Mouse (Mus musculus): ENCODE results near the gene Rbmxl2.

The Rbmxl2 gene

DNA sequence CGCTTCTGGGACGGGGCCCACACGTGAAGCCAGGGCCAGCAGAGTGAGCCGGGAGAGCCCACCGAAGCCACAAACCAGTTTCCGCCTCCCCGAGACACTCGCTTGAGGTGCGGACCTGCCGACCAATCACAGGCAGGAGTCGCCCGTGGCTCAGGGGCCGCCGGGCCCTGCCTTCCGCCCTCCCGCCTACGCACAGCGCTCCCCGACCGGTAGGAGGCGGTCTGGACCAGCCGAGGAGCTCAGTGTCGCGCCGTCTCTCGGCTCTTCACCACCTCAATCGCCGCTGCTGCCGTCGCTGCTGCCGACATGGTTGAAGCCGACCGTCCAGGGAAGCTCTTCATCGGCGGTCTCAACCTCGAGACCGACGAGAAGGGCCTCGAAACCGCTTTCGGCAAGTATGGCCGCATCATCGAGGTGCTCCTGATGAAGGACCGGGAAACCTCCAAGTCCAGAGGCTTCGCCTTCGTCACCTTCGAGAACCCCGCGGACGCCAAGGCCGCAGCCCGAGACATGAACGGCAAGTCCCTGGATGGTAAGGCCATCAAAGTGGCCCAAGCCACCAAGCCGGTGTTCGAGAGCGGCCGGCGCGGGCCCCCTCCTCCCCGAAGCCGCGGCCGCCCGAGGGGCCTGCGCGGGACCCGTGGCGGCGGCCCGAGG lies at the start of gene Rbmxl2:
Gene Rbmxl2 (plus strand): TSS at position 242 of the 657 bp plus-strand sequence.
- DNase-seq (ENCODE audit: low read depth, low spot score) = no peak

- DNase-seq (ENCODE audit: low read depth, low spot score) = no peak
Observed at GRCm38 (mm10) chr7:107166690-107167089, 42.6 kb upstream of the Rbmxl2 start, which contains the start of gene Nlrp14. Nlrp14 (plus strand) TSS chr7:107166990.

- DNase-seq (ENCODE audit: low read depth, low spot score) = no peak
Observed at GRCm38 (mm10) chr7:107180406-107180805, 28.8 kb upstream of the Rbmxl2 start.

- DNase-seq (ENCODE audit: low read depth, low spot score) = no peak
Observed at GRCm38 (mm10) chr7:107201817-107202216, 7.4 kb upstream of the Rbmxl2 start.

DNA sequence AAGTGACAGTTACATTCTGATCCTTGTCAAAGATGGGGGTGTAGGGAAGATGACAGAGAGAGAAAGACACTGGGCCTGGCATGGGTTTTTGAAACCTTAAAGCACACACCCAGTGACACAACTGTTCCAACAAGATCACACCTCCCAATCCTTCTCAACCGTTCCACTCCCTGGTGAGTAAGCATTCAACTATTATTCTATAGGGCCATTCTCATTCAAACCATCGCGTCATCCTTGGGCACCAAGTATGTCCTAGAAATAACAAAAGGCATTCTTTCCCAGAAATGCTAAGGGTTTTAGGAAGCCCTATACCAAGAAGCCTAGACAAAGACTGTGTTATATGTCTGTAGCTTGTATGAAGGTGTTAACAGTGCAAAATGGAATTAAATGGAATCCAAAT lies 1.4 kb upstream of the Rbmxl2 start:
- DNase-seq (ENCODE audit: low read depth, low spot score) = no peak

GRCm38 (mm10) chr7:107210126-107210576 lies 906 bp downstream of the Rbmxl2 start:
- no peak for DNase-seq (ENCODE audit: low read depth, low spot score)

DNA sequence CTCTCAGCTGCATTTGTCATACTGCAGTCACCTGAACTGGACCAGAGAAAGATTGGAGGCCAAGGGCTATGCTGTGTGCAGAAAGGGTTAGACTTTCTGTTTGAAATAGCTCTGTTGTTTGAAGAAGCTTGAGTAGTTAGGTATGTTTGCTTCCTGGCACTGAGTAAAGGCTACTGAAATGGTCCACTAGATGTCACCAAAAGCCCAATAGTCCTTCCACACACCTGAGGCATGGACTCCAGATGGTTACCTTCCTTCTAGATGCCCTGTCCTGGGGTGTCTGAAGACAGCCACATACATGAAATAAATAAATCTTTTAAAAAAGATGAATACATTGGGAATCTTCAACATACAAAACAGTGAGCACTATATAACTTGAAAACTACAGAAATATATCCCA lies 6.5 kb downstream of the Rbmxl2 start:
- no peak for DNase-seq (ENCODE audit: low read depth, low spot score)

- no peak for DNase-seq (ENCODE audit: low read depth, low spot score)
Observed at GRCm38 (mm10) chr7:107216845-107217244, 7.6 kb downstream of the Rbmxl2 start.

DNA sequence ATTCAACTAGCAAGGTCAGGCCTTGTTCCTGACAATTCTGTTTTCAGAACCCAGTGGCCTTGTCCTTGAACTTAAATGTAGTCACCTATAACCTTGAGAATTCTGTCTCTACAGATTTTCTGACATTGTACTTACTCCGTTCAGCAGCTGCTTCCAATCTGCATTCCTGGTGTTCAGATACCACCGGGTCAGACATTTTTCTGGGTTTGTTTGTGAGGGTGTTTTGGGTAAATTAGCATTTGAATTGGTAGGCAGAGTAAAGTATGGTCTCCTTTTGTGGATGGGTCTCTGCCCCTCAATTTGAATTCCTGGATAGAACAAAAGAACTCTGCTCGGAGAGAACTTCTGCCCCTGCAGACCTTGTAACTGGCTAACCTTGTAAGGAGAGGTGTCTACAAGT lies 27.6 kb downstream of the Rbmxl2 start:
- no peak for DNase-seq (ENCODE audit: low read depth, low spot score)

GRCm38 (mm10) chr7:107237498-107237897 lies 28.3 kb downstream of the Rbmxl2 start:
- DNase-seq (ENCODE audit: low read depth, low spot score) = no peak

DNA sequence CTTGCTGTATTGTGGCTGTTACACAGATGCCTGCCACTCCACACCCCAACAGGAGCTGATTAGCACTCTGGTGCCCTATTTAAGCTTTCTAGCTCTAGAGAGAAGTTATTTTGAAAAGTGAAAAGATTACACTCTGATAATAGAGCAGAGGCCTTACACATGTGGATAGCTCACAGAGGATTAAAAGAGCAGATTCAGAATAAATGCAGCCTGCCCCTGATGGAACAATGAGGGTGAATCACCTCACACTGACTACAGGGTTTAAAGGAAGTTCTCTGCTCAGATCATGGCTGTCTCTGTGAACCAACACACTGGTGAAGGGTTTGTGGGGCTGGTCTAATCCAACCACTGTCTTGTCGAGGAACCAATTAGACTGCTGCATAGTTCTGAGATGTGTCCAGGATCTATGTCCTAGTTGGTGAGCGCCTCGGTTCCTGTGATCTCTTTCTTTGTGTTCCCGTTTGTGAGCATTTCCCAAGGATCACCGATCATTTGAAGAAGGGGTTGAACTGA lies 32.2 kb downstream of the Rbmxl2 start:
- no peak for DNase-seq (ENCODE audit: low read depth, low spot score)

- no peak for DNase-seq (ENCODE audit: low read depth, low spot score)
Observed at GRCm38 (mm10) chr7:107250211-107250985, 41.2 kb downstream of the Rbmxl2 start.

DNA sequence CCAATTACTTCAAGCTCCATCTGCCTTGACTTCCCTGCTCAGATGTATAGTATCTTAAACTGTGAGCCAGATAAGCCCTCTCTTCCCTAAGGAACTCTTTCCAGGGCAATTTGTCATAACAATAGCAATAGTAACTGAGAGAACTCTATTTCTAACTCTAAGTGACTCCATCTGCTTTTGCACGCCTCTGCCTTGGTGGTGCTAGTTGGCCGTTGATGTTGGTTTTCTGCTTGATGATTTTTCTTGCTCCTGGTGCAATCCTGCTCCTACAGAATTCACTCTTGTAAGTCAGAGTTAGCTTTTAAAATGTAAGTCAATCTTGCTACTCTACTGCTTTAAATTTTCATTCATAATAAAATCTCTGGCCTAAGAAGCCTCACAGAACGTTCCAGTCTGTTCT lies 44.1 kb downstream of the Rbmxl2 start:
- DNase-seq (ENCODE audit: low read depth, low spot score) = no peak

- DNase-seq (ENCODE audit: low read depth, low spot score) = no peak
Observed at GRCm38 (mm10) chr7:107259936-107260335, 50.7 kb downstream of the Rbmxl2 start.
